Mouse (Mus musculus): ENCODE data around the gene Dnase1l2.
"Not testable (repeated sequence)": the region's sequence is repeated elsewhere in the genome, so short reads cannot be mapped to it uniquely, and the experiment has no call there.

The Dnase1l2 gene

DNA sequence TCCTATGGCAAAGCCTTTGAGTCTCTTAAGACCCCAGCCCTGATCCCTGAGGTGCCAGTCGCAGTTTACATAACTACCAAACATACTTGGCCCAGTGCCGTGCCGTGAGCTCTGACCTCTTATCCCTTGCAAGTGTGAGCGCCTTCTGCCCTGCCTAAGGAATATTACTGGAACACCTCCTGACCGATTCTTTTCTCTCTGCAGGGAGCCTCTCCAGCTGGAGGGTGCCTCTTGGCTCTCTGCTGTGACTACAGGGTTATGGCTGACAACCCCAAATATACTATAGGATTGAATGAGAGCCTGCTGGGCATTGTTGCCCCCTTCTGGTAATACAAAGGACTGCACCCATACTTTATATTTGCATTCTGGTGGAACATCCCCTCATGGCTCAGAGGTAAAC is 5.9 kb downstream of the Dnase1l2 start:
- in situ Hi-C loops (cut with MboI, MseI), result no loop called here

- in situ Hi-C loops (cut with MboI, MseI), result no loop called here
Observed at GRCm38 (mm10) chr17:24429201-24429983, 13.5 kb downstream of the Dnase1l2 start.

DNA sequence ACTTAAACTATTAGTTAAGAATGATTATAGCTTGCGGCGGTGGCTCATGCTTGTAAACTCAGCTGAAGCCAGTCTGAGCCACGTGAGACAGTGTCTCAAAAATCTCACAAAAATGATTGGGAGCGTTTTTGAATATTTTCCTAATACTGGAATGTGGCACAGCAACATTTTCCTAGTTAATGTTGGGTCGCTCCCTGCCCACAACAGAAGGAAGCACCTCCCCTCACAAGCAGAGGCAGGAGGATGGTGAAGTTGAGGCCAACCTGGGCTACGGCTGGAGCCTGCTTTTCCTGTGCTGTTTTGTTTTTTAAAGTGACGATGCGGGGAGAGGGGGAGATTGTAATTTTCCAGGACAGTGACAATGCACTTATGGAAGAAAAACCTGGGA is 15.7 kb downstream of the Dnase1l2 start:
- in situ Hi-C loops (cut with MboI, MseI), result no loop called here

- in situ Hi-C loops (cut with MboI, MseI), result no loop called here
Observed at GRCm38 (mm10) chr17:24426471-24427169, 16.3 kb downstream of the Dnase1l2 start, which contains the start of gene Eci1. TSS of gene Eci1 (plus strand) at chr17:24426641.

DNA sequence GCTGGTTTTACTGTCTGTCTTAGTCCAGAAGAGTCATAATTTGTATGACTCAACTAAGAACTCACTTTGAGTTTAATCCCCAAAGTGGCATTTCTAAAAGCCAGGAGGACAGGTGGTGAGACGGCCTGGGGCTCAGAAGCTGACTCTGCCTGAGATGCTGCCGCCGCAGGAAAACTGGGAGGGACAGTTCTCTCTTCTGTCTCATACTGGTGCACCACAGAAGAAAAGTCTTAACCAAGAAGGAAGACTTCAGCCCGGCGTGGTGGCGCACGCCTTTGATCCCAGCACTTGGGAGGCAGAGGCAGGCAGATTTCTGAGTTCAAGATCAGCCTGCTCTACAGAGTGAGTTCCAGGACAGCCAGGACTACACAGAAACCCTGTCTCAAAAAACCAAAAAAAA is 17.0 kb downstream of the Dnase1l2 start:
- in situ Hi-C loops (cut with MboI, MseI), result no loop called here

GRCm38 (mm10) chr17:24425326-24425725 is 17.6 kb downstream of the Dnase1l2 start:
- in situ Hi-C loops (cut with MboI, MseI), result not testable (repeated sequence)

DNA sequence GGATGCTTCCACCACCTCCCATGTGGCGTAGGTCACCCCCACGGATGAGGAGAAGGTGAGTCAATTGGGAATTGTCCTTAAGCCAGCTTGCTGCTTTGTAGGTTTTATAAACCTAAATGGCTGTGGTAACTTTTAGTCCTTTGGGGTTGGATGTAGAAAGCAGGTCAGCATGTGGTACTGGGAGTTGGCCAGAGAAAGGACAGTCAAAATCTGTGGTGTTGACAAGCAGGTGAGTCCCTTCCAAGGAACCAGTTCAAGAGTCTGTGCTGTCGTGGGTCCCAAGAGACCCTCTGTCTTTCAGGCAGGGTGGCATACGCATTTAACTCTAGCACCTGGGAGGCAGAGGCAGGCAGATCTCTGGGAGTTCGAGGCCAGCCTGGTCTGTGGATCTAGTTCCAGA is 18.4 kb downstream of the Dnase1l2 start:
- in situ Hi-C loops (cut with MboI, MseI), result no loop called here

DNA sequence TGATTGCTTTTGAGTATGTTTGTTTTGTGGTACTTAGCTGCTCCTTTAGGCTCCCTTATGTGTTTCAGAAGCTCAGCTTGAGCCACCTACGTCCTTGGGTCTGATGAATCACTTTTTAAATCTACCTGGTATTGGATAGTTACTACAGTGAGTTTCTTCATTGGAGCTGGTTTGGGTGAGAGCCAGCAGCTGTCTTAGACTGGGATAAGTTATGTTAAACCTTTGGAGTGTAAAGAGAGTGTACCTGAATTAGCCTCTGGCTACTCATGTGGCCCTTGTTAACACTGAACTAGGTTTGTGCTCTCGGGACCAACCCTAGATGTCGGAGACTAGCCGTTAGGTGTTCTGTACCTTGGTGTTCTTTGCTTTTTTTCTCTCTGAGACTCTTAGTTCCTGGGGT is 19.8 kb downstream of the Dnase1l2 start:
- in situ Hi-C loops (cut with MboI, MseI), result no loop called here

- in situ Hi-C loops (cut with MboI, MseI), result no loop called here
Observed at GRCm38 (mm10) chr17:24416051-24416652, 26.8 kb downstream of the Dnase1l2 start.

DNA sequence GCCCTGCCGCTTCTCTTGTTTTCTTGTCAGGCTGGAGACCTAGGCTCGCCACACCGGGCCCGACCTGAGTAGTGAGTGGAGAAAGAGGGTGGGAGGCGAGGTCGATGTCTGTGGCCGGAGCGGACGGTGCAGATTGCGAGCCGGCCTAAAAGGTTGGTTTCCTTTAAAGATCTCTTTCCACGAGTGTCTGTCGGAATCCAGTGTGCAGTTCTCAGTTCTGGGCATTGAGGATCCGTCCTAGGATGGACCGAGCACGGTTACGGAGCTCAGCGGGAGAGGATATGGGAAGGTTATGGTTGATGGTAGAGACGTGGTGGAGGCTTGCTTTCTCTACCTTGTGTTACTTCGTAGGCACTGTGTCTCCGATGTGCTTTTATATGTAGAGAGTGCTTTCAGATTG is 27.9 kb downstream of the Dnase1l2 start:
- in situ Hi-C loops (cut with MboI, MseI), result no loop called here

GRCm38 (mm10) chr17:24414230-24414976 is 28.5 kb downstream of the Dnase1l2 start, which contains the start of gene Rnps1:
TSS of gene Rnps1 (plus strand) at chr17:24414565.
- in situ Hi-C loops (cut with MboI, MseI), result no loop called here

- in situ Hi-C loops (cut with MboI, MseI), result no loop called here
Observed at GRCm38 (mm10) chr17:24413557-24414211, 29.2 kb downstream of the Dnase1l2 start.

- in situ Hi-C loops (cut with MboI, MseI), result no loop called here
Observed at GRCm38 (mm10) chr17:24407116-24407803, 35.6 kb downstream of the Dnase1l2 start.

DNA sequence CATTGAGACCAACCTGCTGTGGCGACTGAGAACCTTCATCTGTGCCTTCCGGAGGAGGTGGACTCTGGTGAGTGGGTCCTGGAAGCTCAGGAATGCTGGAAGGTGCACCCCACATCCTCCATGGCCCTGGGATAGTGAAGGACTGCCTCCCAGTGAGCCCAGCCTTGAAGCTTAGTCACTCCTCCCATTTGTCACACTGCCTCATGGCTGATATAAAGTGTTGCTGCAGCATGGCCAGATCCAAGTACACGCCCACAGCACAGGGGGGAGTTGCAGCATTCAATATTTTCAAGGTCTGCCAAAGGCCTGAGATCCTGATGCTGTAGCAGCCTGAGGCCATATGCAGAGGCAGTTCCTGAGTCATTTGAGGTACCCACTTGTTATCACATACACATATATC is 40.5 kb downstream of the Dnase1l2 start:
- in situ Hi-C loops (cut with MboI, MseI), result no loop called here

- in situ Hi-C loops (cut with MboI, MseI), result no loop called here
Observed at GRCm38 (mm10) chr17:24394456-24394855, 48.4 kb downstream of the Dnase1l2 start.

GRCm38 (mm10) chr17:24393527-24393926 is 49.4 kb downstream of the Dnase1l2 start:
- in situ Hi-C loops (cut with MboI, MseI), result no loop called here

DNA sequence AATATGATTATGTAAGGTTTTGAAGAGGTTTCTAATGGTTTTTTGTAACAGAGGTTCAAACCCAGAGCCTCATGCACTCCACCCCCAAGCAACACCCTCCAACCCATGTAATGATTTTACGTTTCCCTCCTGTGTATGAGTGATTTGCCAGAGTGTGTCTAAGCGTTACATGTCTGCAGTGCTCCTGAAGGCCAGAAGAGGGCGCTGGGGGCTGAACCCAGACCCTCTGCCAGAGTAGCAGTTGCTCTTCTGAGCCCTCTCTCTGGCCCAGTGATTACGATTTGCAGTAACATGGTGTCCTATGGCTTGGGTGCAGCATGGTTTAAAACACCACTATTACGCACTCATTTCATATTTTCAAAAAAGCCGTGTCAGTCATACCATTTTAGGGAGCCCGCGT is 51.8 kb downstream of the Dnase1l2 start:
- in situ Hi-C loops (cut with MboI, MseI), result no loop called here
